10 mouse cellular contexts compared by ENCODE assay signal in the genomic region with DNA sequence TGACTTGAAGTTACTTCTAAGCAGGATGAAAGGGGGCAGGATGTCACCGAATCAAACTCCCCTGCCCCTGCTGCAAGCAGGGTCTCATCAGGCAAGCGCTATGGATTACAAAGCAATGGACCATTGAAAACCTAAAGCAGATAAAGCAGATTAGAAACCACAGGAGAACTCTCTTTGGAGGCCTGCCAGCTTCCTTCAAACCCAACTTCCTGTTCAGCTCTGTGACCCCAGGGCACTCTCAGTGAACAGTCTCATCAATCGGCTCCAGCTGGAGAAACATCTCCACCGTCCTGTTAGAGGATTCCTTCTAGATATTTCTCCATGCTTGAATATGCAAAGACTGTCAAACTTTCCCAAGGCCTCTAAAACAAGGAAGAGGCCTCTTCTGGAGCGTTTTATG.
DNase-seq lines count a peak whose midpoint lies in the region; ATAC-seq and TF ChIP-seq lines count a peak whose summit lies in the region.
"Had no signal": no experiment of that assay in that cellular context is flagged by ENCODE, and none has a peak within 500 bp of the region (broad histone marks: within the 10 kb centered on the region; RNA-seq: fewer than 3 reads in every experiment).

No protein-coding gene starts in this region.

- H3K9me3 ChIP-seq in lung, embryonic 14.5 days (ENCODE audit: low read depth, low read length) = no peaks in the 10 kb centered on the region
- no peaks in the 10 kb centered on the region for H3K9me3 ChIP-seq in neural tube, embryonic 15.5 days (replicated peaks)
- H3K9me3 ChIP-seq: hindbrain, embryonic 15.5 days; neural tube, embryonic 13.5 days had no signal

- peaks cover 9% of the 10 kb centered on the region for H3K4me1 ChIP-seq in lung, embryonic 14.5 days (ENCODE audit: insufficient read depth)
- no peaks in the 10 kb centered on the region for H3K4me1 ChIP-seq in neural tube, embryonic 15.5 days

- DNase-seq in left cerebral cortex, postnatal 4 days = peak; percentile 22
- DNase-seq in left cerebral cortex, adult 2 months (ENCODE audit: extremely low spot score in 1 of 2, low spot score in 2 of 2) = no peak
- DNase-seq in adipocyte (ENCODE audit: low spot score) = peak; percentile 37
- peak; percentile 76 for DNase-seq in lung, embryonic 14.5 days
- no peak for DNase-seq in ovary, postnatal 36 days (ENCODE audit: low spot score)
- no peak for DNase-seq in layer of hippocampus, adult 8-10 months (ENCODE audit: low spot score in 2 of 2)

- no peak overlapping the region for H3K4me3 ChIP-seq in left cerebral cortex, adult 2 months
- H3K4me3 ChIP-seq in lung, embryonic 14.5 days (ENCODE audit: low read depth, low read length) = no peak overlapping the region
- no peak overlapping the region for H3K4me3 ChIP-seq in neural tube, embryonic 15.5 days (replicated peaks)
- H3K4me3 ChIP-seq: hindbrain, embryonic 15.5 days; neural tube, embryonic 13.5 days had no signal

- H3K4me2 ChIP-seq in lung, embryonic 14.5 days = no peak overlapping the region
- no peak overlapping the region for H3K4me2 ChIP-seq in neural tube, embryonic 15.5 days
- H3K4me2 ChIP-seq: hindbrain, embryonic 15.5 days; neural tube, embryonic 13.5 days had no signal

- 42% methylated on average over 5 of the region's 5 CpGs for WGBS in lung, embryonic 14.5 days
- 63% methylated on average over 5 of the region's 5 CpGs for WGBS in neural tube, embryonic 15.5 days

- H3K9ac ChIP-seq in lung, embryonic 14.5 days = no peak overlapping the region
- H3K9ac ChIP-seq in neural tube, embryonic 15.5 days (replicated peaks) = no peak overlapping the region
- H3K9ac ChIP-seq: hindbrain, embryonic 15.5 days; neural tube, embryonic 13.5 days had no signal

- H3K27ac ChIP-seq in left cerebral cortex, adult 2 months = no peak overlapping the region
- H3K27ac ChIP-seq in lung, embryonic 14.5 days (ENCODE audit: low read depth) = no peak overlapping the region
- no peak overlapping the region for H3K27ac ChIP-seq in neural tube, embryonic 15.5 days (replicated peaks)
- H3K27ac ChIP-seq: hindbrain, embryonic 15.5 days; neural tube, embryonic 13.5 days had no signal

- H3K36me3 ChIP-seq in lung, embryonic 14.5 days (ENCODE audit: insufficient read depth) = no peaks in the 10 kb centered on the region
- no peaks in the 10 kb centered on the region for H3K36me3 ChIP-seq in neural tube, embryonic 15.5 days
- H3K36me3 ChIP-seq: hindbrain, embryonic 15.5 days; neural tube, embryonic 13.5 days had no signal

- TF ChIP-seq CTCF in left cerebral cortex, adult 2 months (IDR thresholded peaks at IDR 0.05) = no peak
- TF ChIP-seq CTCF in lung, embryonic 14.5 days (IDR thresholded peaks at IDR 0.05; ENCODE audit: low read depth) = no peak

- H3K27me3 ChIP-seq in lung, embryonic 14.5 days (ENCODE audit: insufficient read depth, low read length) = no peaks in the 10 kb centered on the region
- no peaks in the 10 kb centered on the region for H3K27me3 ChIP-seq in neural tube, embryonic 15.5 days (replicated peaks)
- H3K27me3 ChIP-seq: hindbrain, embryonic 15.5 days; neural tube, embryonic 13.5 days had no signal

- ATAC-seq in granulocyte monocyte progenitor cell, adult 5-6 weeks (replicated peaks; ENCODE audit: poor library complexity, severe bottlenecking) = peak; percentile 61
- ATAC-seq in lung, embryonic 14.5 days (ENCODE audit: insufficient read depth) = no peak
- ATAC-seq in neural tube, embryonic 15.5 days (ENCODE audit: low FRiP score) = no peak

- intact Hi-C loops in left cerebral cortex, postnatal 4 days (cut with DNase I) = no loop called here
- intact Hi-C loops in left cerebral cortex, adult 2 months (cut with DNase I) = no loop called here

Comparison
In these comparisons a context has a peak if more than half of its experiments do, and no peak if none do; other contexts are left out.
1. DNase-seq: peak in left cerebral cortex, postnatal 4 days (single experiment), adipocyte (single experiment) and lung, embryonic 14.5 days (single experiment); none in left cerebral cortex, adult 2 months (0 of 2), ovary, postnatal 36 days (single experiment) and layer of hippocampus, adult 8-10 months (0 of 2).